21 mouse cellular contexts compared by ENCODE assay signal in genomic region chr9:118913613-118914012, GRCm38 (mm10). TPM values are rescaled to one million over a fixed set of nuclear protein-coding genes. Genes with fewer than 3 reads are reported as not detected.
DNase-seq lines count a peak whose midpoint lies in the region; ATAC-seq and TF ChIP-seq lines count a peak whose summit lies in the region.
"Had no signal": no experiment of that assay in that cellular context is flagged by ENCODE, and none has a peak within 500 bp of the region (broad histone marks: within the 10 kb centered on the region; RNA-seq: fewer than 3 reads in every experiment).

No protein-coding gene starts in this region.

- H3K4me2 ChIP-seq in lung, postnatal 0 days (replicated peaks; ENCODE audit: low read depth, low read length), result no peak overlapping the region
- H3K4me2 ChIP-seq: embryonic facial prominence, embryonic 12.5 days; forebrain, embryonic 13.5 days; forebrain, embryonic 15.5 days had no signal

- no peaks in the 10 kb centered on the region for H3K27me3 ChIP-seq in lung, postnatal 0 days (replicated peaks; ENCODE audit: insufficient read depth, low read length)
- H3K27me3 ChIP-seq: embryonic facial prominence, embryonic 12.5 days; forebrain, embryonic 13.5 days; forebrain, embryonic 15.5 days had no signal

- H3K4me3 ChIP-seq in lung, postnatal 0 days (ENCODE audit: low read depth, low read length), result no peak overlapping the region
- no peak overlapping the region for H3K4me3 ChIP-seq in bone marrow macrophage, adult 2 months (ENCODE audit: insufficient read depth, low read length)
- H3K4me3 ChIP-seq: embryonic facial prominence, embryonic 10.5 days; embryonic facial prominence, embryonic 12.5 days; forebrain, embryonic 13.5 days; forebrain, embryonic 15.5 days had no signal

- no peak for TF ChIP-seq POLR2A in bone marrow macrophage, adult 2 months (IDR thresholded peaks at IDR 0.05; ENCODE audit: borderline replicate concordance, low read depth, low read length)

- TF ChIP-seq CTCF in lung, postnatal 0 days (IDR thresholded peaks at IDR 0.05), result no peak
- TF ChIP-seq CTCF in bone marrow macrophage, adult 2 months (IDR thresholded peaks at IDR 0.05; ENCODE audit: low read depth, low read length), result no peak

- H3K9me3 ChIP-seq in lung, postnatal 0 days (ENCODE audit: low read length), result no peaks in the 10 kb centered on the region
- H3K9me3 ChIP-seq: embryonic facial prominence, embryonic 10.5 days; embryonic facial prominence, embryonic 12.5 days; forebrain, embryonic 13.5 days; forebrain, embryonic 15.5 days had no signal

- ATAC-seq in lung, postnatal 0 days, result 0 out of 2 replicates have a peak, but pooled peaks have one; percentile 5
- ATAC-seq: activated CD4-positive, CD25-positive, alpha-beta regulatory T cell, adult 4 months; CD4-positive, CD25-positive, alpha-beta regulatory T cell, adult 4 months; forebrain, embryonic 13.5 days; forebrain, embryonic 15.5 days; forebrain, postnatal 0 days had no signal

- H3K4me1 ChIP-seq in lung, postnatal 0 days (ENCODE audit: insufficient read depth, low read depth, low read length), result no peaks in the 10 kb centered on the region
- H3K4me1 ChIP-seq in bone marrow macrophage, adult 2 months (ENCODE audit: control insufficient read depth, insufficient read depth, low read length), result peaks cover 11% of the 10 kb centered on the region
- H3K4me1 ChIP-seq: forebrain, embryonic 15.5 days had no signal

- no peak overlapping the region for H3K27ac ChIP-seq in lung, postnatal 0 days (ENCODE audit: low read length)
- peak overlapping the region; percentile 66 for H3K27ac ChIP-seq in bone marrow macrophage, adult 2 months (ENCODE audit: insufficient read depth, low read depth, low read length)
- H3K27ac ChIP-seq: forebrain, embryonic 13.5 days; forebrain, embryonic 15.5 days had no signal

- TF ChIP-seq EP300 in lung, postnatal 0 days (IDR thresholded peaks at IDR 0.05), result no peak

- DNase-seq in lung, postnatal 0 days (ENCODE audit: low spot score), result no peak
- no peak for DNase-seq in lung, postnatal 36 days
- DNase-seq in T-cell, adult 2 months (ENCODE audit: low spot score), result no peak
- no peak for DNase-seq in frontal cortex, postnatal 14 days (ENCODE audit: low spot score in 2 of 2)
- DNase-seq: adrenal gland, adult 8-10 months; adrenal gland, postnatal 36 days; B cell, adult 2 months; cerebellum, adult 11-12 months; cerebellum, adult 2 months; cerebellum, adult 9-10 months; cerebellum, postnatal 10 days; cerebellum, postnatal 25 days; forebrain, postnatal 0 days had no signal

- WGBS in lung, postnatal 0 days, result 60% methylated on average over 3 of the region's 3 CpGs

- H3K36me3 ChIP-seq in lung, postnatal 0 days (ENCODE audit: insufficient read depth, low read length), result no peaks in the 10 kb centered on the region
- H3K36me3 ChIP-seq: embryonic facial prominence, embryonic 10.5 days; embryonic facial prominence, embryonic 12.5 days; forebrain, embryonic 15.5 days; G1E had no signal

- no peak overlapping the region for H3K9ac ChIP-seq in lung, postnatal 0 days (replicated peaks; ENCODE audit: low read depth)
- H3K9ac ChIP-seq: embryonic facial prominence, embryonic 12.5 days; forebrain, embryonic 13.5 days; forebrain, embryonic 15.5 days; forebrain, postnatal 0 days had no signal

RNA-seq across cellular contexts. Expression of gene Ctdspl, which starts 12.6 kb away (rescaled TPM):
- 27.8 and 29.9 TPM in 2 replicates for polyA plus RNA-seq in lung, postnatal 0 days (2015; fragmentation: Nextera tagmentation; extraction: Ambion mirVana)
- polyA plus RNA-seq in bone marrow macrophage, adult 2 months (2012; ENCODE audit: insufficient read depth, insufficient read length, missing spikeins), result 4.9 and 5.5 TPM in 2 replicates
- polyA plus RNA-seq: G1E had no signal
